Mouse (Mus musculus) heart, postnatal 10 days (tissue): ENCODE measurements around the gene Btbd35f15. TPM values are rescaled to one million over a fixed set of nuclear protein-coding genes. Genes with fewer than 3 reads are reported as not detected.
"Not testable (repeated sequence)": the region's sequence is repeated elsewhere in the genome, so short reads cannot be mapped to it uniquely, and the experiment has no call there.

ENCODE experiments used
- DNase-seq, 2 experiments: peaks; one replicate each; pipeline ENCODE4 v3.0.0; 2021
- intact Hi-C: fragments of 180-260 bp; cut with DNase I; formaldehyde crosslinking; loops from one replicate; pipeline ENCODE4 v1.15.1; 2025
- total RNA-seq, 2 experiments: library from RNA; stranded (reverse); gene quantifications; 2 replicates each; pipeline ENCODE4 v1.2.3; 2021

Gene Btbd35f15
- not detected for total RNA-seq

DNA sequence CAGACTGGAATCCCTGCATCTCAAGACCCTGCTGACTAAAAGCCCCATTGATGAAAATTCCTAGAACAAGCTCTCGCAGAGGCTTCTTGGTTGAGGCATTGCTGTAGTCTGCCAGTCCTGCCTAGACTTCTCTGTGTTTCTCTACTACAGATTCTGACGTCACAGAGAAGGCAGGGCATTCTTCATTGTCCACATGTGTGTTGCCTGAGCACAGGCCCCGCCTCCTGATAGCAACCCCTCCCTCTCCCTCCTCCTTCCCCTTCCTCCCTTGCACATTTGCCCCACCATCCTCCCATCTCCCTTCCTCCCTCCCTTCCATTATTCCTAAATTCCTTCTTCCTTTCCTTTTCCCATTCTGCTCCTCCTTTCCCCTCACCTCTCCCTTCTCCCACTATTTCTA, at the start of gene Btbd35f15:
Gene Btbd35f15 (minus strand): TSS at position 101 of the 400 bp plus-strand sequence.
- intact Hi-C loops, DNase-seq: not testable (repeated sequence)

Other genes with a start within 250 kb of the Btbd35f15 start
- not detected for gene Btbd35f13, start 79.9 kb upstream of the Btbd35f15 start, total RNA-seq
- not detected for gene Btbd35f14, start 125.0 kb upstream of the Btbd35f15 start, total RNA-seq